Mouse (Mus musculus): ENCODE measurements around the gene Zmym4. TPM values are rescaled to one million over a fixed set of nuclear protein-coding genes. Genes with fewer than 3 reads are reported as not detected.
A peak's percentile ranks its signal among the peaks of the same experiment; 100 is the strongest.
"Not testable (repeated sequence)": the region's sequence is repeated elsewhere in the genome, so short reads cannot be mapped to it uniquely, and the experiment has no call there.

Gene Zmym4
- polyA plus RNA-seq (2015; fragmentation: Nextera tagmentation; extraction: Ambion mirVana) = 3.1 and 3.2 TPM in 2 replicates

- peak; percentile 95 for ATAC-seq (ENCODE audit: low read depth)
- H3K36me3 ChIP-seq (ENCODE audit: control insufficient read depth, insufficient read depth) = no peaks in the 10 kb centered on the region
- H3K4me2 ChIP-seq (ENCODE audit: low read depth, low read length) = peak within 1 kb of the TSS; percentile 78
- peaks cover 5% of the 10 kb centered on the region for H3K4me1 ChIP-seq (ENCODE audit: control insufficient read depth, low read depth, low read length)
- H3K9ac ChIP-seq (ENCODE audit: low read depth, low read length) = peak within 1 kb of the TSS; percentile 88
- peak within 1 kb of the TSS; percentile 84 for H3K4me3 ChIP-seq (ENCODE audit: low read depth, low read length)
- no peaks in the 10 kb centered on the region for H3K27me3 ChIP-seq (ENCODE audit: control insufficient read depth, insufficient read depth, low read depth, low read length)
- WGBS (ENCODE audit: insufficient replicate concordance) = 6% methylated on average over 39 of the region's 54 CpGs
- H3K9me3 ChIP-seq (replicated peaks; ENCODE audit: control insufficient read depth, low read length) = no peaks in the 10 kb centered on the region
- H3K27ac ChIP-seq (ENCODE audit: low read length) = peak within 1 kb of the TSS; percentile 76
These were observed at the start of gene Zmym4 for GRCm38 (mm10) chr4:126967864-126968821. Gene Zmym4, minus strand, starts transcription at chr4:126968135.

DNA sequence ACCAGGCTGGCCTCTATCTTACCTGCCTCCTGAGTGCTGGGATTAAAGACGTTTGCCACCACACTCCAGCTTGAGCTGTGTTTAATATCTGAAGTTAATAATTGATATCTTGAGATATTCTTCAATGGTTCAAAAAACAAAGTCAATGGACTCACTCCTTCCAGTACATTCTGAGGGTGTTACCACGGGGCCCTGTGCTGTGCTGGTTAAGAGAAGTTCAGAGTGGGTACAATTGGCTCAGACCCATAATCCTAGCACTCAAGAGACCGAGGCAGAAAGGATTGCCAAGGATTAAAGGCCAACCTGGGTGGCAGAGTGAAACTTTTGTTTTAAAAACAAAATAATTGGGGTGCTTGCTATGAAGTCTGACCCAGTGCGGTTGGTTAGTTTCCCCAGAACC is 48.4 kb upstream of the Zmym4 start:
- H3K36me3 ChIP-seq (ENCODE audit: control insufficient read depth, insufficient read depth) = no peaks in the 10 kb centered on the region

GRCm38 (mm10) chr4:127015294-127015993 is 47.5 kb upstream of the Zmym4 start:
- H3K4me2 ChIP-seq (ENCODE audit: low read depth, low read length) = peak overlapping the region; percentile 59
- H3K4me3 ChIP-seq (ENCODE audit: low read depth, low read length) = peak overlapping the region; percentile 52
- H3K36me3 ChIP-seq (ENCODE audit: control insufficient read depth, insufficient read depth); H3K27me3 ChIP-seq (ENCODE audit: control insufficient read depth, insufficient read depth, low read depth, low read length); H3K9me3 ChIP-seq (replicated peaks; ENCODE audit: control insufficient read depth, low read length); H3K4me1 ChIP-seq (ENCODE audit: control insufficient read depth, low read depth, low read length): not testable (repeated sequence)
- H3K27ac ChIP-seq (ENCODE audit: low read length) = peak overlapping the region; percentile 68
- peak overlapping the region; percentile 48; the same call in 1 of the 2 replicates for H3K9ac ChIP-seq (ENCODE audit: low read depth, low read length)
- ATAC-seq (ENCODE audit: low read depth) = peak; percentile 96
- 14% methylated on average over 14 of the region's 26 CpGs for WGBS (ENCODE audit: insufficient replicate concordance)

More for the DNA sequence above, 48.4 kb upstream of the Zmym4 start:
- H3K27ac ChIP-seq (ENCODE audit: low read length) = no peak overlapping the region
- no peaks in the 10 kb centered on the region for H3K9me3 ChIP-seq (replicated peaks; ENCODE audit: control insufficient read depth, low read length)
- peaks cover 10% of the 10 kb centered on the region for H3K4me1 ChIP-seq (ENCODE audit: control insufficient read depth, low read depth, low read length)
- 75% methylated on average over 4 of the region's 4 CpGs for WGBS (ENCODE audit: insufficient replicate concordance)
- no peak overlapping the region for H3K9ac ChIP-seq (ENCODE audit: low read depth, low read length)
- ATAC-seq (ENCODE audit: low read depth) = no peak
- H3K4me2 ChIP-seq (ENCODE audit: low read depth, low read length) = no peak overlapping the region
- H3K27me3 ChIP-seq (ENCODE audit: control insufficient read depth, insufficient read depth, low read depth, low read length) = no peaks in the 10 kb centered on the region
- H3K4me3 ChIP-seq (ENCODE audit: low read depth, low read length) = no peak overlapping the region

DNA sequence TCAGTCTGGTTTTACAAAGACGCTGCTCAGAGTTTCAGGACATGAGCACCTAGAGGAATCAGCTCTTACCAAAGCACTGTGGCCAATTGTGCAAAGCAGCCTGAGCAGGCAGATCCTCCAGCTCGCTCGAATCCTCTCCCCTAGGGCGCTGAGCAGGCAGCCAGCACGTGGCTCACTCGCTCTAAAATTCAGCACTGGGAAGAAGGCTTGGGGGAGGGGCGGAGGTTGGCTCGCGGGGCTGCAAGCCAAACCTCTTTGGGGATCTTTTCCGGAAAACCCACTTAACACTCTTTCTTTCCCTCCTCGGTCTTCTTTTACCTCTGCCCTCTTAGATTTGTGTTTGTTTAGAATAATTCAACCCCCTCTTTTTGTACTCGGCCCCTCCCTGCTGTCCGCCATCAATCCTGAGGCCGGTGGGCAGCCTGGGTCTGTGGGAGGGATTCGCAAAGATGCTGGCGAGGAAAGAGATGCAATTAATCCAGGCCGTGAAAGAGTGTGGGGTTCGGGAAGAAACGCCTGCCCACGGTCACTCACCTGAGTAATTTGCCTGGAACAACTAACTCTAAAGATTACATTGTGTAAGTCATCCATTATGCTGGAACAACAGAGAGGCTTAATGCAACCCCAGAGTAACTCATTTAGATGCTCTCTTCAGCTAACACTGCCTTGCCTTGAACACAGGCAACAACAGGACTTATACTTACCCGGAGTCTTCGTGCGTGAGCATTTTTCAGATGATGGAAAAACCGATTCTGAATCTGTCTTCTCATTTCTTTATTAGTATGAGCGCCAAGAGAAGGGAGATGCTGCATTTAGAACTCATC is 37.4 kb upstream of the Zmym4 start:
- Histone ChIP-seq H3K4me3 (ENCODE audit: low read depth, low read length) (peak overlapping the region; percentile 22; the same call in 1 of the 2 replicates), H3K9ac (ENCODE audit: low read depth, low read length) (no peak overlapping the region; the same call in 1 of the 2 replicates), H3K4me1 (ENCODE audit: control insufficient read depth, low read depth, low read length) (peaks cover 2% of the 10 kb centered on the region; the same call in 1 of the 2 replicates), H3K9me3 (replicated peaks; ENCODE audit: control insufficient read depth, low read length) (no peaks in the 10 kb centered on the region), H3K4me2 (ENCODE audit: low read depth, low read length) (peak overlapping the region; percentile 49), H3K27ac (ENCODE audit: low read length) (no peak overlapping the region), H3K36me3 (ENCODE audit: control insufficient read depth, insufficient read depth) (no peaks in the 10 kb centered on the region), H3K27me3 (ENCODE audit: control insufficient read depth, insufficient read depth, low read depth, low read length) (no peaks in the 10 kb centered on the region)
- peak; percentile 24; the same call in 1 of the 2 replicates for ATAC-seq (ENCODE audit: low read depth)
- 24% methylated on average over 25 of the region's 25 CpGs for WGBS (ENCODE audit: insufficient replicate concordance)

DNA sequence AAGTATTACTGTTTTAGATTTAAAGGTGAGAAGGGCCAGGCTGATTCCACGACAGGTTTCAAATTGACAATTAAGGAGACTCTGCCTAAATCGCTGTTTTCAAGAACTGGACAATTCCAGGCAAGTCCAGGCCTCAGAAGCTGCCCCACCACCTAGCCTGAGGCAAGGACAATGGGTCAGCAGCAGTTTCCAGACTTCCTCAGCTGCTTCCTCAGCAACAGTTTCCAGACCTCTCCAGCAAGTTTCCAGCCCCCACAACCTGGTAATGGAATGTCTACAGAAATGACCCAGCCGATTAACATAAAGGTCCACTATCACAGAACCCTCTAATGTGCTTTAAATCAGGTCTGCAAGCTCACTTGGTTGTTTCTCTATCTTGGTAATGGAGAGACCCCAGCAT is 36.4 kb upstream of the Zmym4 start:
- no peak for ATAC-seq (ENCODE audit: low read depth)
- Histone ChIP-seq H3K9ac (ENCODE audit: low read depth, low read length) (no peak overlapping the region), H3K36me3 (ENCODE audit: control insufficient read depth, insufficient read depth) (no peaks in the 10 kb centered on the region), H3K27ac (ENCODE audit: low read length) (no peak overlapping the region), H3K4me1 (ENCODE audit: control insufficient read depth, low read depth, low read length) (peaks cover 2% of the 10 kb centered on the region; the same call in 1 of the 2 replicates), H3K9me3 (replicated peaks; ENCODE audit: control insufficient read depth, low read length) (no peaks in the 10 kb centered on the region), H3K27me3 (ENCODE audit: control insufficient read depth, insufficient read depth, low read depth, low read length) (no peaks in the 10 kb centered on the region), H3K4me2 (ENCODE audit: low read depth, low read length) (no peak overlapping the region), H3K4me3 (ENCODE audit: low read depth, low read length) (no peak overlapping the region)
- WGBS (ENCODE audit: insufficient replicate concordance) = 60% methylated on average over 3 of the region's 3 CpGs

- no peaks in the 10 kb centered on the region for H3K9me3 ChIP-seq (replicated peaks; ENCODE audit: control insufficient read depth, low read length)
- H3K27me3 ChIP-seq (ENCODE audit: control insufficient read depth, insufficient read depth, low read depth, low read length) = no peaks in the 10 kb centered on the region
- H3K9ac ChIP-seq (ENCODE audit: low read depth, low read length) = no peak overlapping the region
- no peak overlapping the region for H3K4me2 ChIP-seq (ENCODE audit: low read depth, low read length)
- ATAC-seq (ENCODE audit: low read depth) = no peak
- H3K4me1 ChIP-seq (ENCODE audit: control insufficient read depth, low read depth, low read length) = peaks cover 2% of the 10 kb centered on the region; the same call in 1 of the 2 replicates
- H3K4me3 ChIP-seq (ENCODE audit: low read depth, low read length) = no peak overlapping the region
- 47% methylated on average over 8 of the region's 8 CpGs for WGBS (ENCODE audit: insufficient replicate concordance)
- H3K27ac ChIP-seq (ENCODE audit: low read length) = no peak overlapping the region
- H3K36me3 ChIP-seq (ENCODE audit: control insufficient read depth, insufficient read depth) = no peaks in the 10 kb centered on the region
These were observed 32.7 kb upstream of the Zmym4 start for GRCm38 (mm10) chr4:127000601-127001105.

GRCm38 (mm10) chr4:126999372-126999771 is 31.4 kb upstream of the Zmym4 start:
- not testable (repeated sequence) for H3K4me2 ChIP-seq (ENCODE audit: low read depth, low read length); H3K4me3 ChIP-seq (ENCODE audit: low read depth, low read length); H3K27ac ChIP-seq (ENCODE audit: low read length); H3K4me1 ChIP-seq (ENCODE audit: control insufficient read depth, low read depth, low read length); ATAC-seq (ENCODE audit: low read depth); H3K27me3 ChIP-seq (ENCODE audit: control insufficient read depth, insufficient read depth, low read depth, low read length); H3K36me3 ChIP-seq (ENCODE audit: control insufficient read depth, insufficient read depth); H3K9me3 ChIP-seq (replicated peaks; ENCODE audit: control insufficient read depth, low read length); H3K9ac ChIP-seq (ENCODE audit: low read depth, low read length)
- WGBS (ENCODE audit: insufficient replicate concordance) = 85% methylated on average over 16 of the region's 16 CpGs

DNA sequence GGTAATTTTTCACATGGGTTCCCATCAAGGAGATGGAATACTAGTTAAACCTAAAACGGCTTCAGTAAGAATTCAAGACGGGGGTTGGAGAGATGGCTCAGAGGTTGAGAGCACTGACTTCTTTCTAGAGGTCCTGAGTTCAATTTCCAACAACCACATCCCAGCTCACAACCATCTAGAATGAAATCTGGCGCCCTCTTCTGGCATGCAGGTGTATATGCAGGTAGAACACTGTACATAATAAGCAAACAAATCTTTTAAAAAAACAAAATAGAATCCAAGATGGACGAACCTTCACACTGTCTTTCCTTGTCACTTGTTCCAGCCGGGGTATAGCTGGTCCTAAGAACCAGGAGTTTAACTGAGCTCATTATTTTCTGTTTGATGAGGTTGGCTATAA is 24.4 kb upstream of the Zmym4 start:
- Histone ChIP-seq H3K9me3 (replicated peaks; ENCODE audit: control insufficient read depth, low read length) (no peaks in the 10 kb centered on the region), H3K4me3 (ENCODE audit: low read depth, low read length) (no peak overlapping the region), H3K36me3 (ENCODE audit: control insufficient read depth, insufficient read depth) (no peaks in the 10 kb centered on the region), H3K4me2 (ENCODE audit: low read depth, low read length) (no peak overlapping the region), H3K27ac (ENCODE audit: low read length) (no peak overlapping the region), H3K4me1 (ENCODE audit: control insufficient read depth, low read depth, low read length) (no peaks in the 10 kb centered on the region), H3K9ac (ENCODE audit: low read depth, low read length) (no peak overlapping the region), H3K27me3 (ENCODE audit: control insufficient read depth, insufficient read depth, low read depth, low read length) (no peaks in the 10 kb centered on the region)
- ATAC-seq (ENCODE audit: low read depth) = no peak
- 42% methylated on average over 5 of the region's 5 CpGs for WGBS (ENCODE audit: insufficient replicate concordance)

Data from liver, embryonic 16.5 days (tissue).